Mouse (Mus musculus): ENCODE data around the gene Smpd4. TPM values are rescaled to one million over a fixed set of nuclear protein-coding genes. Genes with fewer than 3 reads are reported as not detected.

Gene Smpd4
- polyA plus RNA-seq, 1 experiment from 2014 or later = 27.7 TPM

DNA sequence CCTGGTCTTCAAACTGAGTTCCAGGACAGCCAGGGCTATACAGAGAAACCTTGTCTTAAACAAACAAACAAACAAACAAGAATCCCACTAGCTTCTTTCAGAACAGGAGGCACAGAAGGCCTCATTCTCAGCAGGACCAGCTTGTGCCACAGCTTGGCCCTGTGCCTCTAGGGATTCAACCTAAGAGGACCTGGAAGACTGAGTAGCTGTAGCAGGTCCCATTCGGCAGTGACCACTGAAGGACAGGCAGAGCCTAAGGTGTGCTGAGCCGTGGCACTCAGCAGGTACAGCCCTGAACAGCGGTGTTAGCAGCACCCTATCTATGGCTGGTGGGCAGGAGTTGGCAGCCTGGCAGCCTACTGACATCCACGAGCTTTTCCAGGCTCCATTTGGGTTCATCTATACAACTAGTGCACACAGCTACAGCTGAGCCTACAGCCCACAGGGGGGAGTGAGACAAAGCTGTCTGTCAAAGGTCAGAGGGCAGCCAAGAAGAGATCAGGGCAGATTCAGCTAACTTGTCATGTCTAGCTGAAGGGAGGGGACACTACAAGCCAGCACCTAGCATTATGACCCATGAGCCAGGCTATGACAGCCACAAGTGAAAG lies 35.1 kb downstream of the Smpd4 start:
- Histone ChIP-seq H3K4me2 (ENCODE audit: low read depth, low read length) (no peak overlapping the region), H3K27me3 (ENCODE audit: control insufficient read depth, insufficient read depth, low read length) (no peaks in the 10 kb centered on the region), H3K9ac (replicated peaks; ENCODE audit: low read depth, low read length) (no peak overlapping the region), H3K9me3 (ENCODE audit: control insufficient read depth, low read length) (no peaks in the 10 kb centered on the region), H3K4me3 (ENCODE audit: low read depth, low read length) (no peak overlapping the region), H3K27ac (ENCODE audit: low read depth, low read length) (no peak overlapping the region), H3K36me3 (ENCODE audit: control insufficient read depth, insufficient read depth, low read length) (peaks cover 31% of the 10 kb centered on the region), H3K4me1 (ENCODE audit: control insufficient read depth, insufficient read depth, low read length) (no peaks in the 10 kb centered on the region)
- 99% methylated on average over 4 of the region's 4 CpGs for WGBS
- ATAC-seq (ENCODE audit: low read depth) = no peak

DNA sequence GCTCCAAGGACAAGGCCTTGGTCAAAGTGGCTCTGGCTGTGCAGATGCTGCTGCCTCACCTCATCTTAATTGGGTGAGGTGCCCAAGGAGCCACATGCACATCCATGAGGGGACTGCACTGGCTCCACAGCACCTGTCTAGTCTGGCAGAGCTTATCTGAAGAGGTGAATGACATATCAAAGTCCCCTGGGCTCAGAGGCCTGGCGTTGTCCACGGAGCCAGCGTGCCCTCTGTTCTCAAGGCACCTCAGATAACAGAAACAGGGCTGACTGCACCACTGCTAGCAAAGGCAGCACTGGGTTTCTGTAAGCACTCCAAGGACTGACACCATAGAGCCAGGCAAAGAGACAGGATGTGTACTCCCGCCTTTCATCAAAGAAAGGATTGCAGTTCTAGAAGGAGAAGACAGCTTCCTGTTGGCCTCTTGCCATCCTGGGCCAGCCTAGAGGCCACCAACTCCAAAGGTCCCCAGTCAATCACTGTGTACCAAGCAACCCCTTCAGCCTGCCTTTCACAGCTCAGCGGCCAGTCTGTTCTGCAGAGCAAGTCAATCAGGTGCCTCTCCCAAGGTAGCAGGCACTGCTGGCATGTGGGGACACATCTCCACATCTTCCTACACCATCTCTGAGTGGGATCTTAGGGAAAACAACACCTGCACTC lies 37.2 kb downstream of the Smpd4 start:
- WGBS = 95% methylated on average over 5 of the region's 5 CpGs
- H3K9ac ChIP-seq (replicated peaks; ENCODE audit: low read depth, low read length) = no peak overlapping the region

DNA sequence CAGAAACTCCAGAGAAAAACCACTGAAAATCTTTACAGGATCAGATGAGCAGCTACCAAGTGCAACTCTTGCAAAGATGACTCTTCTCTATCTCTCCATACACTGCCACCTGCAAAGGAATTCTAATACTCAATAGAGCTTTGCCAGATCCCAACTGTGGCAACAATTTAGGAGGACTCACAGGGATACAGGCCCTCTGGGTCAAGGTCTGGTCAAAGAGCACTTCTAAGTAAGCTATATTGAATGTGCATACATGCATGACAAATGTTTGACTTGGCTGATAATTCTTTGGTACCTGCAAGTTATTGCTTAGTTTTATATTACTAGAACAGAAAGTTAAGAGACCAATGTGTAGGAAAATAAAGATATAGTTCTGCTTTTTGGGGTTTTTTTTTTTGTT lies 46.4 kb downstream of the Smpd4 start:
- Histone ChIP-seq H3K9ac (replicated peaks; ENCODE audit: low read depth, low read length) (no peak overlapping the region), H3K27me3 (ENCODE audit: control insufficient read depth, insufficient read depth, low read length) (no peaks in the 10 kb centered on the region), H3K4me2 (ENCODE audit: low read depth, low read length) (no peak overlapping the region), H3K4me3 (ENCODE audit: low read depth, low read length) (no peak overlapping the region), H3K4me1 (ENCODE audit: control insufficient read depth, insufficient read depth, low read length) (no peaks in the 10 kb centered on the region), H3K36me3 (ENCODE audit: control insufficient read depth, insufficient read depth, low read length) (peaks cover 34% of the 10 kb centered on the region), H3K27ac (ENCODE audit: low read depth, low read length) (no peak overlapping the region), H3K9me3 (ENCODE audit: control insufficient read depth, low read length) (no peaks in the 10 kb centered on the region)
- no peak for ATAC-seq (ENCODE audit: low read depth)

More for the DNA sequence above, 37.2 kb downstream of the Smpd4 start:
- no peak overlapping the region for H3K4me2 ChIP-seq (ENCODE audit: low read depth, low read length)
- H3K36me3 ChIP-seq (ENCODE audit: control insufficient read depth, insufficient read depth, low read length) = peaks cover 26% of the 10 kb centered on the region
- no peaks in the 10 kb centered on the region for H3K27me3 ChIP-seq (ENCODE audit: control insufficient read depth, insufficient read depth, low read length)
- no peak overlapping the region for H3K27ac ChIP-seq (ENCODE audit: low read depth, low read length)
- H3K4me1 ChIP-seq (ENCODE audit: control insufficient read depth, insufficient read depth, low read length) = no peaks in the 10 kb centered on the region
- ATAC-seq (ENCODE audit: low read depth) = no peak
- no peaks in the 10 kb centered on the region for H3K9me3 ChIP-seq (ENCODE audit: control insufficient read depth, low read length)
- no peak overlapping the region for H3K4me3 ChIP-seq (ENCODE audit: low read depth, low read length)

DNA sequence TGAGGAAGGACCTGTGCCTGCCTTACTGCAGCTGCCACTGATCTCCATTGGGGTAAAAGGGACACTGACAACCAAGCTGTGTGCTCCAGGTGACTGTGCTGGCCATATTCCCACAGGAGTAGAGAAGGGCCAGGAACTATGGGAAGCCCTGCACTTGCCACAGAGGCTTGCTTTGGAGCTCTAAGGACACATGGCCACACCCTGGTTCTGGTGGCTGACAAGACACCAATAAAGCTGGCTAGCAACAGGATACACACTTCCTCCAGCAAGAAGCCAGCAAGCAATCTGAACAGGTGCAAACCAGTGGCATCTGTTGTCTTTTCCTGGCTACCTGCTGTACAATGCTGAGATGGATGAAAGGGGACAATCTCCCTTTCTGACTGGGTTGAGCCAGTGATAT lies 50.7 kb downstream of the Smpd4 start:
- Histone ChIP-seq H3K9me3 (ENCODE audit: control insufficient read depth, low read length) (no peaks in the 10 kb centered on the region), H3K4me1 (ENCODE audit: control insufficient read depth, insufficient read depth, low read length) (no peaks in the 10 kb centered on the region), H3K4me2 (ENCODE audit: low read depth, low read length) (no peak overlapping the region), H3K27me3 (ENCODE audit: control insufficient read depth, insufficient read depth, low read length) (no peaks in the 10 kb centered on the region), H3K4me3 (ENCODE audit: low read depth, low read length) (no peak overlapping the region), H3K9ac (replicated peaks; ENCODE audit: low read depth, low read length) (no peak overlapping the region), H3K27ac (ENCODE audit: low read depth, low read length) (no peak overlapping the region), H3K36me3 (ENCODE audit: control insufficient read depth, insufficient read depth, low read length) (peaks cover 34% of the 10 kb centered on the region)
- no peak for ATAC-seq (ENCODE audit: low read depth)

Other genes with a start within 250 kb of the Smpd4 start
- gene Snap29, start 213.4 kb upstream of the Smpd4 start, polyA plus RNA-seq (2014; fragmentation: Nextera tagmentation; extraction: Ambion mirVana) = 9.5 and 10.6 TPM in 2 replicates
- 73.0 and 83.1 TPM in 2 replicates for gene Pi4ka, start 213.0 kb upstream of the Smpd4 start, polyA plus RNA-seq (2014; fragmentation: Nextera tagmentation; extraction: Ambion mirVana)
- gene Crkl, start 167.4 kb upstream of the Smpd4 start, polyA plus RNA-seq (2014; fragmentation: Nextera tagmentation; extraction: Ambion mirVana) = 70.6 and 73.1 TPM in 2 replicates
- 3.0 and 3.4 TPM in 2 replicates for gene Aifm3, start 129.7 kb upstream of the Smpd4 start, polyA plus RNA-seq (2014; fragmentation: Nextera tagmentation; extraction: Ambion mirVana)
- 113 and 132 TPM in 2 replicates for gene Lztr1, start 110.7 kb upstream of the Smpd4 start, polyA plus RNA-seq (2014; fragmentation: Nextera tagmentation; extraction: Ambion mirVana)
- gene Thap7, start 88.2 kb upstream of the Smpd4 start, polyA plus RNA-seq (2014; fragmentation: Nextera tagmentation; extraction: Ambion mirVana) = 58.6 and 62.7 TPM in 2 replicates
- 0.79 and 1.1 TPM in 2 replicates for gene Lrrc74b, start 58.1 kb upstream of the Smpd4 start, polyA plus RNA-seq (2014; fragmentation: Nextera tagmentation; extraction: Ambion mirVana)
- gene P2rx6, start 57.5 kb upstream of the Smpd4 start, polyA plus RNA-seq (2014; fragmentation: Nextera tagmentation; extraction: Ambion mirVana) = 2.4 and 2.7 TPM in 2 replicates
- 32.8 and 39.1 TPM in 2 replicates for gene Slc7a4, start 36.1 kb upstream of the Smpd4 start, polyA plus RNA-seq (2014; fragmentation: Nextera tagmentation; extraction: Ambion mirVana)
- gene Ccdc74a, start 27.1 kb downstream of the Smpd4 start, polyA plus RNA-seq (2014; fragmentation: Nextera tagmentation; extraction: Ambion mirVana) = 10.6 and 11.3 TPM in 2 replicates
- 46.9 and 51.0 TPM in 2 replicates for gene Med15, start 113.5 kb downstream of the Smpd4 start, polyA plus RNA-seq (2014; fragmentation: Nextera tagmentation; extraction: Ambion mirVana)
- 90.9 and 98.9 TPM in 2 replicates for gene Klhl22, start 140.3 kb downstream of the Smpd4 start, polyA plus RNA-seq (2014; fragmentation: Nextera tagmentation; extraction: Ambion mirVana)
- 0.95 and 2.0 TPM in 2 replicates for gene Scarf2, start 177.9 kb downstream of the Smpd4 start, polyA plus RNA-seq (2014; fragmentation: Nextera tagmentation; extraction: Ambion mirVana)
- 4.7 and 6.5 TPM in 2 replicates for gene B830017H08Rik, start 213.8 kb downstream of the Smpd4 start, polyA plus RNA-seq (2014; fragmentation: Nextera tagmentation; extraction: Ambion mirVana)
- 3.9 and 4.0 TPM in 2 replicates for gene Car15, start 219.0 kb downstream of the Smpd4 start, polyA plus RNA-seq (2014; fragmentation: Nextera tagmentation; extraction: Ambion mirVana)